Mouse (Mus musculus): ENCODE measurements around the gene Acvr2a.
"Not testable (repeated sequence)": the region's sequence is repeated elsewhere in the genome, so short reads cannot be mapped to it uniquely, and the experiment has no call there.

The Acvr2a gene

GRCm38 (mm10) chr2:48813371-48814222, at the start of gene Acvr2a:
Acvr2a (plus strand) TSS chr2:48814109.
- in situ Hi-C loops (cut with MboI, MseI): no loop called here

GRCm38 (mm10) chr2:48766513-48766912, 47.4 kb upstream of the Acvr2a start:
- in situ Hi-C loops (cut with MboI, MseI): no loop called here

- in situ Hi-C loops (cut with MboI, MseI): no loop called here
Observed at GRCm38 (mm10) chr2:48767778-48768177, 46.1 kb upstream of the Acvr2a start.

DNA sequence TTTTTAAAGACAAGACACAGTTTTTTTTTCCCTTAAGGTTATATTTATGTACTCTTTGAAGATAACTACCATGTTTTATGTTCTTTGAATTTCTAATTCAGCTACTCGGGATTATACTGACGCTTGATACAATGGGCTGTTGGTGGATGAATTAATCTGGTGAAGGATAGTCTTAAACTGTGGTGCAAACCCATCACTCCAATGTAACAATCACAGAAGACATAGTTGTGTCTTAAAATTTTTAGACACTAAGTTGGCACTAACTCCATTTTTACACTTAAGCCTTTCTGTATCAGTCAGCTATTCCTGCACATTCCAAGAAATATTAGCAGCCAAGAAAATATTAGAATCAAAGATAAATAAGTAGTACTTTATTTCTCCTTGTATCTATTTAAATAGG, 45.7 kb upstream of the Acvr2a start:
- in situ Hi-C loops (cut with MboI, MseI): no loop called here

DNA sequence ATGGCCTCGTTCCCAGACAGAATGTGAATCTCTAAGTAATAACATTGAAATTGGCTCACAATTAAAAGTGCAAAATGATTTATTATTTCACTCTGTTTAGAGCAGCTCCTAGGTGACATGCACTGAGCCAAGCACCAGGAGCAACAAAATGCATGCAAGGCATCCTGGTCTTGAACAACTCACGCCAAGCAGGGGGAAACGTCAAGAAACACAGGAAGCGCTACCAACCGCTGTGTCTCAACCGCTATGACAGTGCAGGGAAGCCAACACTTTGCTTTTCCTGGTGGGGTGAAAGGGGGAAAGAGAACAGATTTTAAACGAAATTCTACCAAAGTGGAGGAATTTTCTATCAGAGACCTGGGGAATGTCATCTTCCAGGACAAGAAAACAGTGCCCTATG, 43.8 kb upstream of the Acvr2a start:
- in situ Hi-C loops (cut with MboI, MseI): no loop called here

GRCm38 (mm10) chr2:48770634-48771033, 43.3 kb upstream of the Acvr2a start:
- in situ Hi-C loops (cut with MboI, MseI): no loop called here

DNA sequence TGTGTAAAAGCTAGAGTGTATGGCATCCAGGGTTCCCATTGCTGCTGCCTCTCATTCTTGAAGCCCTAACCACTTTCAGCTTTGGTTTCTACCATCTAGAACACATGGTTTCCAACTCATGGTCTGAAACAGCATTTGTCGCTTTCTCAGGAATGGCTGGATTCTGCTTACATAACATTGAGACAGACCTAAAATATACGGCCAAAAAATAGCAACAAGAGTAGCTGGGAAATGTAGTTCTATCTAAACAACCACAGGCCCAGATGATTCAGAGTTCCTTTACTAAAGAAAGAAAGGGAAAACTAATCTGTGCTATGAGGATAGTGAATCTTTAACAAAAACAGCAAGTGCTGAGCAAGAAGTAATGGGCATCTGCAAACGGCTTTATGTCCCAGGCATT, 38.6 kb upstream of the Acvr2a start:
- in situ Hi-C loops (cut with MboI, MseI): no loop called here

DNA sequence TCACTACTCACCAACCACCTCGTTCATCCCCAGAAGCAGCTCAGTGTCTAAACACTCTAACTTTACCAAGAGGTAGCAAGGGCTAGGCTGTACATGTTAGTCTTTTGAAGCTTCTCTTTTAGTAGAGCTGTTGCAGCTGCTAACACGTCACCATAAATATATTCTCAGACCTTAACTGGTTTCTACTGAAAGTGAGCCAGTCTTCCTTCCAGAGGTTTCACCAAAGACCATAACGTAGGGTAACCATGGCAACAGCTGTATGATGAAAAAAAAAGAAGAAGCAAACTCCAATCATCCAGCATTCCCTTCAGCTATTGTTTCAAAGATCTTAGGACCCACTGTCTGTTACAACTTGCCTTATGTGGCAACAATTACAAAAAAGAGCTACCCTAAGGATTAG, 25.0 kb upstream of the Acvr2a start:
- in situ Hi-C loops (cut with MboI, MseI): no loop called here

DNA sequence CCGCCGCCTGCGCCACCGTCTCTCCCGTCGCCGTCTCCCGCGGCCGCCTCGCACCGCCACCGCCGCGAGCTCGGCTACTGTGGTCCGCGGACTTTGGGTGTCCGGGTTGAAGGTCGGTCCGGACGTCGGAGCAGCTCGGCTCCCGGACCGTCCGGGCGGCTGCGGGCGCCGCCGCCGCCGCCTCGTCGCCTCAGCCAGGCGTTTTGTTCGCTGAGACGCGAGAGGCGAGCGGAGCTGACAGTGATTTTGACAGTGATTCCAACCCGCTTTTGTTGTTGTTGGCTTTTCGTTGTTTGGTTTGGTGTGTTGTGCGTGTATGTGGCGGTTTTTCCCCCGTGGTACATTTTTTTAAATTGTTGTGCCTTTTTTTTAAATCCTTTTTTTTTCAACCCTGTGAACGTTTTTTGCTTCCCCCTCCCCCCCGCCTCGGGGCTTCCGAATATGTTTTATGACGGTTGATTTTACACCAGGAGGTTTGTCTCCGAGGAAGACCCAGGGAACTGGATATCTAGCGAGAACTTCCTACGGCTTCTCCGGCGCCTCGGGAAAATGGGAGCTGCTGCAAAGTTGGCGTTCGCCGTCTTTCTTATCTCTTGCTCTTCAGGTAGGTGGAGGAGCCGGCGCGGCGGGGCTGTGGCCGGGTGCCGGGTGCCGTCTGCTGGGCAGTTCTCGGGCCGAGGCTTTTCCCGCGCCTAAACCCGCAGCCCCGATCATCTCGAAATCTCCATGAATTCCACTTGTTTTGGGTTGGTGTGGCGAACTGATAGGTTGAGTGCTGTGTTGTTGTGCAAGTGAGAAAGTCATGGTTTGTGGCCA, 522 bp downstream of the Acvr2a start:
- in situ Hi-C loops (cut with MboI, MseI): loop anchor here (5.0 kb wide), 1 partner anchor 342 kb away; no protein-coding TSS in a partner anchor

DNA sequence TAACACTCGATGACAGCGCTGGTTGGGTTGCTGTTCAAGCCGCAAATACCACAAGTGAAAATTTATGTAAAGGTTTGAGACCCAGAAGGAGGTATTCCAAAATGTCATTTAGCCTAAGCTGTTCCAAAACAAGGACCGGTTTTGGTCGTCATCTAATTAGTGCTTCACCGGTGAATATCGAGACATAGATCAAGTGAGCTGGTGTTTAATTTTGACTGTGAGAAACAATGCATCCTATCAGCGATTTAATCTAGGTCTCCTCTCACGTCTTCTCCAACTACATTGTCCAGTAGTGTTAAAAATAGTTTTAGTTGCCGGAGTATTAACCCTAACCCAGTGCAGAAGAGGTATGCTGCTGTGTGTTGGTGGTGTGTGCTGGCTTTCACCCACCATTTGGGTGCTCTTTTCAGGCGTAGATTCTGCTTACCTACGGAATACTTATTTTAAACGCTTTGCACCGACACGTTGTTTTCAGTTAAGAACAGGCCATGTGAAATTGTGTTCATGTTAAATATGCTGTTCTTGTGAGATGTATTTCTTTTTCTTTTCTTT, 1.2 kb downstream of the Acvr2a start:
- in situ Hi-C loops (cut with MboI, MseI): loop anchor here (5.0 kb wide), 1 partner anchor 343 kb away; no protein-coding TSS in a partner anchor

- in situ Hi-C loops (cut with MboI, MseI): loop anchor here (5.0 kb wide), 1 partner anchor 344 kb away; no protein-coding TSS in a partner anchor
Observed at GRCm38 (mm10) chr2:48816141-48817028, 2.5 kb downstream of the Acvr2a start.

GRCm38 (mm10) chr2:48825878-48826277, 12.0 kb downstream of the Acvr2a start:
- in situ Hi-C loops (cut with MboI, MseI): no loop called here

DNA sequence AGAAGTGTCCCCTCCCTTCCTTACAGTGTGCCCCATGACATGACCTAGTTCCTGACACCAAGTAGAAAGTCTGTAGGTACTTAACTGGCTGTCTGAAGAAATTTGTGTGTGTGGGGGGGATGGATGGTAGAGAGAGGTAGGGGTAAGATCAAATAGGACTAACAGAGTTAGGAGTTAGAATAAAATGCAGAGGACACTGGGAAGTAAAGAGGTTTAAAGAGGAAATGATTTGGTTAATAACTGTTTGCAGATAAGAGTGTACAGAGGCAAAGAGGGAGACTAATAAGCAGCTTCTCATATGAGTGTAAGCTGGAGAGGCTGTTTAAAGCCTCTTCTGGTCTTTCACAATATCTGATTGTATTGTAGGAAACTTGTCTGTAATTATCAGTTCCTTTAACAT, 12.5 kb downstream of the Acvr2a start:
- in situ Hi-C loops (cut with MboI, MseI): no loop called here

DNA sequence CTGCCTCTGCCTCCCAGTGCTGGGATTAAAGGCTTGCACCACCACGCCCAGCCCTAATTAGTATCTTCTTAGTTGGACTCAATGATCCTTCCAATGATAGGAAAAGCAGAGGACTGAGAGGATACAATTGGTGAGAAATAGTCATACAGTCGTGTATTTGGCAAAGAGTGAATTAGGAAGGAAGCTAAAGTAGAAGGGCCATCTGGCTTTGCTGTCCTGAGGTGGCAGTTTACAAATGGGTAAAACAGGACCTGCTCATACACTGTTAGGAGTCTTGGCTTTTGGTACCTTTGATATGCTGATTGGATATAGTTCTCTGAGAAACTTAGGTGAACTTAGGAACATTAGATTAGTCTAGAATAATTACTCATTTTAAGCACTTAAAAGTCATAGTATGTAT, 16.6 kb downstream of the Acvr2a start:
- in situ Hi-C loops (cut with MboI, MseI): no loop called here

DNA sequence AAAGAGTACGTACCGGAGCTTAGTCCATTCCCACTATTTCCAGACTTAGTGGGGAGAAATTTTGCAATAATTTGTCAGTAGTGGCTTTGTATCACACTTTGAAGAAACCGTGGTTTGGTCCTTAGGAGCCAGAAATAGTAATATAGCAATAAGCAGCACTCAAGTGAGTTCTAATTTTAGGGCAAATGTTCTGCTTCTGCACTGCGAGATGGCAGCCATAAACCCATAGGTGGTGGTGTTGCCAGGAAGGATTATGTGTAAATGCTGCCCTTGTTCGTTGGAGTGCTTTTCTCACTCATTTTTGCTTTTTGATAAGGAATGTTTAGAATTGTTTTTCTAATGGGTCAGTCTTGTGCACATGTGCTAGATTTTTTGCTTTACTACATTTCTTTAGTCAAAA, 18.4 kb downstream of the Acvr2a start:
- in situ Hi-C loops (cut with MboI, MseI): no loop called here

DNA sequence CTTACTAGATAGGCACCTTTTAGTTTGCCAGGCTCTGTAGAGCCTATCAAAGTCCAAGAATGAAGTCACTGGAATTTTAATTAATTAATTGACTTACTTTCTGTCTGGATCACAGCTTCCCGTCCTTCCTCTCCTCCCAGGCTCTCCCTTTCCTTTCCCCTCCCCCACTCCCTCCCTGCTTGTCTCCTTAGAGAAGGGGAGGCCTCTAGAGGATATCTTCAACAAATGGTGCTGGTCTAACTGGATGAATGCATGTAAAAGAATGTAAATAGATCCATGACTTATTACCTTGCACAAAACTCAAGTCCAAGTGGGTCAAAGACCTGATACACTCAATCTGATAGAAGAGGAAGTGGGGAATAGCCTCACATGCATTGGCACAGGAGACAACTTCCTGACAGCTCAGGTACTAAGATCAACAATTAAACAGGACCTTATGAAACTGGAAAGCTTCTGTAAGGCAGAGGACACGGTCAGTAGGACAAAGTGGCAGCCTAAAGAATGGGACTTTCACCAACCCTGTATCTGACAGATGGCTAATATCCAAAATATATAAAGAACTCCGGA, 20.1 kb downstream of the Acvr2a start:
- in situ Hi-C loops (cut with MboI, MseI): no loop called here

- in situ Hi-C loops (cut with MboI, MseI): no loop called here
Observed at GRCm38 (mm10) chr2:48841611-48842470, 27.9 kb downstream of the Acvr2a start.

- in situ Hi-C loops (cut with MboI, MseI): no loop called here
Observed at GRCm38 (mm10) chr2:48846689-48847398, 32.9 kb downstream of the Acvr2a start.

- in situ Hi-C loops (cut with MboI, MseI): not testable (repeated sequence)
Observed at GRCm38 (mm10) chr2:48865596-48865995, 51.7 kb downstream of the Acvr2a start.

Measured in T-helper 2 cell (primary cell).